Mouse (Mus musculus) adrenal gland, postnatal 14 days (tissue): ENCODE measurements around the gene Prrc2b. TPM values are rescaled to one million over a fixed set of nuclear protein-coding genes. Genes with fewer than 3 reads are reported as not detected.

Source experiments
- DNase-seq: peaks from one replicate; pipeline ENCODE4 v3.0.0; 2021; ENCODE audit warnings: mixed read lengths
- total RNA-seq: library from RNA; stranded (reverse); gene quantifications from 2 replicates; pipeline ENCODE4 v1.2.3, GENCODE M21; 2021

Prrc2b gene
- total RNA-seq, 1 experiment from 2014 or later: 91.3 TPM

DNA sequence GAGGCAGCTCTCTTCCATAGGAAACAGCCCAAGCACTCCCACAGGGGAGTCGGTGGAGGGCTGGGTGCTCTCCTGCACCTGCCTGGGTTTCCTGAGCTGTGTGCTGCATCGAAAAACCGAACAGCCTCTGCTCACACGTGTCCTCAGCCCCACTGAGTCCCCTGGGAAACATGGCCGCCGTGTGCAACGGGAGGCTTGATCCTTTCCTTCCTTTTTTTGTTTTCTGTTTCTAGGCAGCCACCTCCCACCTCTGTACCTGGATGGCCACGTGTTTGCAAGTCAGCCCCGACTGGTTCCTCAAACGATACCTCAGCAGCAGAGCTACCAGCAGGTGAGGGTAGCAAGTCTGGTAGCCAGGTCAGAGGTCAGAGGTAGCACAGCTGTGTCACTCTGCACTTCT lies 71.2 kb downstream of the Prrc2b start:
- no peak for DNase-seq

GRCm38 (mm10) chr2:32235433-32235832 lies 84.6 kb downstream of the Prrc2b start:
- no peak for DNase-seq

GRCm38 (mm10) chr2:32235886-32236759 lies 85.2 kb downstream of the Prrc2b start, which contains the start of gene Pomt1:
Pomt1 (plus strand) TSS chr2:32236590.
- peak; percentile 94 for DNase-seq

DNA sequence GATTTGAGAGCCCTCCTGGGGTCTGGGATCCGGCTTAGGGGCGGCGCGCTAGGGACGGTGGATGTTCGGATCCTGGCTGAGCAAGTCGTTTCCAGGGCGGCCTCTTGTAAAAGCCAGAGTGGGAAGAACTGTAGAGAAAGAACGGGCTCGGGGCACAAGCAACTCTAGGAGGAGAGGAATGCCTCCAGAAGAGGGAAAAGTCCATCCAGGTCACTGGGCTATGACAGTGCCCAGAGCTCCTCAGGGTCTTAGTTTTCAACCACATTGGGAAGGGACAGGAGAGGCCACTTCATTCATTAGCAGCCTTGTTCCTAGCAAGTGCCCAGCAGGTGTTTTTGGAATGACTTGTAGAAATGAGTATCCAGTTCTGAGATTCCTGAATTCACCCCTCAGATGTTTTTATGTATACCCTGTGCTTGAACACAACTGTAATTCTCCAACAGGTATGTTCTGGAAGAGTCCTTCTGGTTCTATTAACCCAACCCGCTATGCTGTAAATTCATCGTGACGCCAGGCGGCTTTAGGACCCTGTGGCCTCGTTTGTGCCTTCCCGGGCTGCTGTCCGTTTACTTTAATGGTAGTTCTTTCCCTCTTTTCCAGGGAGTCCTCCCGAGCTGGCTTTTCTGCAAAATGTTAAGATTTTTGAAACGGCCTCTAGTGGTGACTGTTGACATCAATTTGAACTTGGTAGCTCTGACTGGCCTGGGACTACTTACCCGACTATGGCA lies 86.0 kb downstream of the Prrc2b start:
- peak; percentile 80 for DNase-seq

GRCm38 (mm10) chr2:32237571-32237970 lies 86.7 kb downstream of the Prrc2b start:
- no peak for DNase-seq

GRCm38 (mm10) chr2:32238708-32239435 lies 88.0 kb downstream of the Prrc2b start:
- DNase-seq: no peak

- no peak for DNase-seq
These were observed 89.7 kb downstream of the Prrc2b start for GRCm38 (mm10) chr2:32240591-32240990.

- no peak for DNase-seq
These were observed 92.1 kb downstream of the Prrc2b start for GRCm38 (mm10) chr2:32242986-32243385.

- peak; percentile 60 for DNase-seq
These were observed 95.9 kb downstream of the Prrc2b start for GRCm38 (mm10) chr2:32246741-32247140.

GRCm38 (mm10) chr2:32248377-32249361 lies 97.8 kb downstream of the Prrc2b start:
- peak; percentile 78 for DNase-seq

DNA sequence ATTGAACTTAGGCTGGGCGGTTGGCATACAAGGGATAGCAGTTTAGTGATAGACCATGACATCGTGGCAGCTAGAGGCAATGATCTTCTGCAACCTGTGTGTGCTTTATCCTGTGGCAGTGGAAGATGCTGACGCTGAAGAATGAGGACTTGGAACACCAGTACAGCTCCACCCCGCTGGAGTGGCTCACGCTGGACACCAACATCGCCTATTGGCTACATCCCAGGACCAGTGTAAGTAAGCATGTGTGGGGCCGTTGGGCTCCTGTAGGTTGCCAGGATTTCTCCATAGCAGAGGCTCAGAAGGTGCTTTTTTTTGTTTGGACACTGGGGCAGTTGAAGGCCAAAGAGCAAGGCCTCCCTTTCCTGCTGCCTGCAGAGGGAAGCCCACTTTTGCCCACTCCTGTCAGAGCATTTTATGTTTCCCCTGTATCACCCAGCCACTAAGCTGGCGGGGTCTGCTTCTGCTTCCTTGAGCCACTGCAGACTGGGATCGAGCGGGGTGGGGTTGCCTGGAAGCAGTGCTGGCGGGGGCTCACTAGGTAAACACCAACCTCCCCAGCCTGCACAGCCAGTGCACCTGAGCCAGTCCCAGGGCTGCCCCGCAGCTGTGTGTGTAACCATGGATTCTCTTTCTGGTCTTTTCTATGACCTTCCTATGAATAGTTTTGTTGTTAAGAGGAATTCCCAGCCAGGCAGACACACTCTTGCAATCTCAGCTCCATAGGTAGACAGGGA lies 101.1 kb downstream of the Prrc2b start:
- DNase-seq: peak; percentile 66

DNA sequence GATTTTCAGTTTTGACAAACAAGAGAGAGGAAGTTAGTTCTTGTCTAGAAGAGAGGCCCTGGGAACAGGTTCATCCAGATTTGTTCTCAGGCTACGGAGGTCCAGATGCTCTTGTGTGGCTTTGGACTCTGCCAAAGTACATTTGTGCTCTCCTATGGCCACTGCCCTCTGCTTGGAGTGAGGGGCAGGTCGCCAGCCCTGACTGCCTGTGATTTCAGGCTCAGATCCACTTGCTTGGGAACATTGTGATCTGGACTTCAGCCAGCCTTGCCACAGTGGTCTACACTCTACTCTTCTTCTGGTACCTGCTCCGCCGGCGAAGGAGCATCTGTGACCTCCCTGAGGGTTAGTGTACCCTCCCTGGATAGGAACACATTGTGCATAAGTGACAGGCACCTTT lies 101.8 kb downstream of the Prrc2b start:
- no peak for DNase-seq

DNA sequence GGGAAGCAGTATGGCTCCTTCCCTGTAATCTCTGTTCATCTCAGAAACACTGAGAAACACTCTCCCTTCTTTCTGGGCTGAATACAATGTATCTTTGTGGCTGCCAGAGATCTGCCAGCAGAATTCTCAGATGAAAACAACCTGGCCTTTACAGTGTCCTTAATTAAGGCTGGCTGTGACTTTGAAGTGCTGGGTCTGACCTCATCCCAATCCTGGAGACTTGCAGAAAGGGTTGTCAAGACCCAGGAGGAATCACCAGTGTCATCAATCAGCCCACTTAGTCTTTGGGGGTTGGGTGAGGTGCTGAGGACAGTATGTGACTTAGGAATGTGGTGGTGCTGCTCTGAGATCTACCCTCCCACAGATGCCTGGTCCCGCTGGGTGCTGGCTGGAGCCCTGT lies 102.5 kb downstream of the Prrc2b start:
- no peak for DNase-seq

- peak; percentile 58 for DNase-seq
These were observed 103.7 kb downstream of the Prrc2b start for GRCm38 (mm10) chr2:32254563-32254962.

GRCm38 (mm10) chr2:32256273-32256672 lies 105.4 kb downstream of the Prrc2b start:
- DNase-seq: peak; percentile 43

DNA sequence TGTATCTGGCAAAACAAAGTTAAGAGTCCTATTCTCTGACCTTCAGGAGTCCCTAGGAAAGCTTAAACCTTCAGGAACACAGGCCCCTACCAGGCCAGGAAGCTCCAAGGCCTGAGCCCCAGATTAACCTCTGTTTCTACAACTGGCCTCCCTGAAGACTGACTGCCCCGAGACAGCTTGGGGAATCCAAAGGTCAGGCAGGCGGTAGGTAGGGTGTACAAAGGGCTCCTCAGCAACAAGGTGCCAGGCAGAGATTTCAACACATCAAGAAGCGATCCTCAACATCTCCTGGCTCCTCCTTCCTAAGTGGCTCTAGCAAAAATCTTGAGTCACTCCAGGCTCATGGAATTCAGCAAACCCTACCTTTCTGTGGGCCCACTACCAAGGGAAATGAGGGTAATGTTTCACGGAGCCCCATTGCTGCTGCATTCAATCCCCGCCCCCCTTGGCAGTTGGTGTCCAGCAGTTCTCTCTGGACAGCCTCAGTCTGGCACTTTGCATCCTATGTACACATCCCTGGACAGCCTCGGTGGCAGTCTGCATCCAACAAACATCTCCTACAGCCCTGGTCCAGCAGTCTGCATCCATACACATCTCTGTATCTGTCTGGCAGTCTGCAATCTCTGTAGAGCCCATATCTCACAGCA lies 108.1 kb downstream of the Prrc2b start:
- DNase-seq: peak; percentile 57

- peak; percentile 95 for DNase-seq
These were observed 109.0 kb downstream of the Prrc2b start, which contains the start of gene Uck1 for GRCm38 (mm10) chr2:32259657-32260417. Uck1 (minus strand) TSS chr2:32260159.

- DNase-seq: peak; percentile 59
These were observed 109.8 kb downstream of the Prrc2b start for GRCm38 (mm10) chr2:32260635-32261034.

DNA sequence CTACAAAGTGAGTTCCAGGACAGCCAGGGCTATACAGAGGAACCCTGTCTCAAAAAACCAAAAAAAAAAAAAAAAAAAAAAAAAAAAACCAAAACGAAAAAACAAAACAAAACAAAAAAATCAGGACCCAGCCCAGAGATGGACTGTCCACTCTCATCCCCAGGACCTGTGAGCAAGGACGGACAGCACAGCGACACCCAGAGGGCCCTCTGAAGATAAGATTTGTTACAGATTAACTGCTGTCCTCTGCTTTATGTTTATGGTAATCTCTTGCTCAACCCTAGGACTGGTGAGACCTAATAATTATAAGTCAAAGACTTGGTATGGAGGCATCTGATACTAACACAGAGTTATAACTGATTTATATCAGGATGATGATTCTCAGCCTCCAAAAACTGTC lies 124.9 kb downstream of the Prrc2b start:
- DNase-seq: no peak
